Mouse (Mus musculus): ENCODE data around the gene Tmem233.

The Tmem233 gene

GRCm38 (mm10) chr5:116083081-116083480, at the start of gene Tmem233:
Gene Tmem233 (minus strand): TSS chr5:116083244.
- DNase-seq (ENCODE audit: low spot score in 2 of 2), result no peak

DNA sequence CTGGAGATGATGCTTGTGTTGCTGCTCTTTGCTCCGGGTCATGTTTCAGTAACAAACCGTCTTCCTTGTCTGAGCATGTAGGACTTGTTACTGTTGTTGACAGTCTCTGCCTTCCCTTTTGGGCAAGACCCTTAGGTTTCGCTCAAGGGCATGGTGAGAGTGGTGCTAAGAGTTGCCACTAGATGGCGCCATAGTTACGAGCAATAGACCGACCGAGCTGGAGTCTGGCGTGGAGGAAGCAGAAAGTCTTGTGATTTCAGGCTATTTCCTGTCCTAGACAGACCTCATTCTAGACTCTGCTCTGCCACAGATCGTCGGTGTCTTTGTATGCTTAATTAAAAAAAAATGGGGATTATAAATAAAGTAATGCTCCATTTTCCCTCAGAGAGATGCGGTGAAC, 40.3 kb upstream of the Tmem233 start:
- DNase-seq (ENCODE audit: low spot score in 2 of 2), result peak; percentile 52 to 80

DNA sequence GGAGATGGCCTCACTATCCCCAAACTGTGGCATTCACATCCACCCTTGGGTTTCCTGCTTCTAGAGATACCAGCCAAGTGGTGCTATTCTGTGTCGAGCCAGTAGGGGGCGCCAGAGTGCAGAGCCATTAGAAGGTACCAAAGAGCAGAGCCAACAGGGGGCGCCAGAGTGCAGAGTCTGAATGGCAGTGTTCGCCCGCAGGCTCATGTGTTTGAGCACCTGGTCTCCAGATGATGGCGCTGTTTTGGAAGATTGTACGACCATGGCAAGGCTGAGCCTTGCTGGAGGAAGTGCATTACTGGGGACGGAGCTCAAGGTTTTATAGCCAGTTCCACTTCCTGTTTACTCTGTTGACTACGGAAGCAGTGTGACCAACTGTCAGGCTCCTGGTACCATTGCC, 33.5 kb upstream of the Tmem233 start:
- peak in 1 of 2 experiments; percentile 62 for DNase-seq (ENCODE audit: low spot score in 2 of 2)

DNA sequence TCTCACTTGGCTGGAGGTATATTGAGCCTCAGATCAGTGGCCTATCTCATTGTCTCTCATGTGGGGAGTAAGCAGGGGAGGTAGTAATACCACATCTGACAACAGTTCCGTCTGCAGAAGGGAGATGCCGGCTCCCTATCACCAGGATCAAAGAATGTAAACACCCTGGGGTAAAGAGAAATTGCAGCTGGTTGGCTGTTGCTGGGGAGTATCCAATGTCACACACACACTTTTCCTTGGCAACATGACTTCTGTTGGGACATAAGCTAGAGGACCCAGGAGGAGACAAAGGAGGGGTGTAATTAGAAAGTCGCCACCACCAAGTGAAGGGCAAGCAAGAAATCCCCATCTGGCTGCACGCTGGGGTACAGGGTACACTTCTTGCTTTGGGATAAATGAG, 33.1 kb upstream of the Tmem233 start:
- DNase-seq (ENCODE audit: low spot score in 2 of 2), result peak in 1 of 2 experiments; percentile 35

DNA sequence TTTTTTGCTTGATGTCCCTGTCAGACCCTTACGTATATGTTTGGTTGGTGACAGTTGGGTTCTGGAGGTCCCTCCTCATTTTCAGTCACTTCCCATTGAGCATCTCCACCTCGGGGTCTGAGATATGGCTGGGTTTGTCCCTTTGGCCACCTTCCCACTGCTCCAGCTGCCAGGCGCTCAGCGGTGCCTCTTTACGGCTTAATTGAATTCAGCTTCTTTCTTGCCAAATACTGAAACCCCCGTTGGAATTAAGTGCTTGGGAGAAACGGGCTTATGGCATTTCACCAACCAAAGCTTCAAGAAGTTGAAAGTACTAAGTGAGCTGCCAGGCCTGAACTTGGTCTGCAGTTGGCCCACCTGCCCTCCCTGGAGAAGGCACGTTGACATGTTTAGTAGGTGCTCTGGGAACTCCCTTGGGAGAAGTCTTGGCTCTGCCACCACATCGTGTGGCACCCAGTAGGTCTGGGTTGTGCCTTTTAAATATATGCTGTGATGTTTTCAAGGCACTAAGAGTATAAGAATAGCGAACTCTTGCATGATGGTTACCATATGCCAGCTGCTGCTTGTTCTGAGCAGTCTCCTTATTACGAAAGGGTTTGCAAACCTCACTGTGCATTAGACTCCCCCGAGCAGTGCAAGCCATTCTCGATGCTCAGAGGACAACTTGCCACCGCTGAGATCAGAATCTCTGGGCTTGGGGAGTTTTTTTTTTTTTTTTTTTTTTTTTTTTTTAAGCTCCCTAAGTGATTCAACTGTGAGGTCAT, 32.2 kb upstream of the Tmem233 start:
- DNase-seq (ENCODE audit: low spot score in 2 of 2), result peak in 1 of 2 experiments; percentile 49

DNA sequence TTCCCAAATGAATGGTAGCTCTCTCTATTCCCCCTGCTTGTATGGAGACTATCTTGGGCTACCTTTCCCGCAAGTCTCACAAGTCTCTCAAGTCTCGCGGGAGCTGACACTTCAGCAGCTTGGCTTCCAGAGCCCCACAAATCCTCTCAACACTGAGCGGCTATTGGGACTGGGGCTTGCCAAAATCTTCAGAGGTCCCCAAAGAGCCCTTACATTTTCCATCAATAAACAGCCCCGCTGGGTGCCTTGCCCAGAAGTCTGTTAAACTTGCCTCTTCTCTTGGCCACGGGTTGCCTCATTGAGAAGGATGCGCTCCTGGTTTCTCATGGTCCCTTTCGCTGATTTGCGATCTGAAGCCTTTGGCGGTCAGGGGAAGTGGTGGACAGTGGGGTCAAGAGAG, 25.6 kb upstream of the Tmem233 start:
- peak in 1 of 2 experiments; percentile 52 for DNase-seq (ENCODE audit: low spot score in 2 of 2)

- DNase-seq (ENCODE audit: low spot score in 2 of 2), result no peak
Measured at GRCm38 (mm10) chr5:116084231-116084630, 1.2 kb upstream of the Tmem233 start.

- DNase-seq (ENCODE audit: low spot score in 2 of 2), result no peak
Measured at GRCm38 (mm10) chr5:116082241-116082900, 673 bp downstream of the Tmem233 start.

- DNase-seq (ENCODE audit: low spot score in 2 of 2), result no peak
Measured at GRCm38 (mm10) chr5:116081616-116082015, 1.4 kb downstream of the Tmem233 start.

DNA sequence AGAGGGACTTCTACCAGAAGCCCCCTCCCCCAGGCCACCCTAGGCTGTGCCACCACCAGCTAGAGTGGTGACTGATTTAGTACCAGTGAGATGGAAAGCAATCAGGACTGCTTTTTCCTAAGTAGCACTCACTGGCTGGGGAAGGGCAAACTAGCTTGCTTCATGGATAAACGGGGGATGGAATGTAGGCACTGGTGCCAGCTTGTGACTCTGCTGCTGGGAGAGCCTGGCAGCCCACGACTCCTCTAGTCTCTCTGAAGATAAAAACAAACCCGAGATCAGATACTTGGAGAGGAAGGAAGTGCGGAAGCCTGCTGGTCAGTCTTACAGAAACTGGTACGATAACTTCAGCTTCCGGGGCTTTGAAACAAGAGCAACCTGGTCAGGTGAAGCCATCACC, 2.3 kb downstream of the Tmem233 start:
- no peak for DNase-seq (ENCODE audit: low spot score in 2 of 2)

DNA sequence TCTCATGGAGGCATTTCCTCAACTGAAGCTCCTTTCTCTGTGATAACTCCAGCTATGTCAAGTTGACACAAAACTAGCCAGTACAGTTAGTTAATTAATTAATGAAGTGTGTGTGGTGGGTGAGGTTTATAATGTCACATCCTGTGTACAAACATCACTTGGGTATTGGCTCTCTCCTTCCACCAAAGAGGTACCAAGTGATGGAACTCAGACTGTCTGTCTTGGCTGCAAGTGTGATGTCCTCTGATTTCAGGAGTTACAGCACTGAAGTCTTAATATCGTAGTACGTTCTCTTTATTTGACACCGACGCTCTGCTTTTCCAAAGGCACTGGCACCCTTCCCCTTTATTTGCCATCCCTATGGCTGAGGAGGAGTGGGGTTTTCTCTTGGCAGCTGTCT, 13.4 kb downstream of the Tmem233 start:
- no peak for DNase-seq (ENCODE audit: low spot score in 2 of 2)

DNA sequence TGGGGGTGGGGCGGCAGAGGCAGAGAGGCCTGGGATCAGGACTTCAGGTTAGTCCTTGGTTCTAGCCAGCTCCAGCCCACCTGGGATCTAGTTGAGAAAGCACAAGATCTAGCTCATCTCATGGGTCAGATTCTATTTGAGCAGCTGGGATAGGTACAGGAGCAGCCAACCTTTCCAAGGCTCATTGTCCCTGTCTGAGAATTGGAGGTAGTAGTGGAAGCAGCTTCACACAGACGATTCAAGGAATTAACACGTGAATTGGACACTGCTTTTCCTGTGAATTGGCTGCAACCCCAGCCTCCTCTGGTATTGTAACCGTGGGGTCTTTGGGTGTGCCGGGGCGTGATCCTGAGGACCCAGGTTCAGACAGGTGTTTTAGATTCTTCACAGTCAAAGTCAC, 30.2 kb downstream of the Tmem233 start:
- no peak for DNase-seq (ENCODE audit: low spot score in 2 of 2)

GRCm38 (mm10) chr5:116052171-116052570, 30.9 kb downstream of the Tmem233 start:
- DNase-seq (ENCODE audit: low spot score in 2 of 2), result no peak

- DNase-seq (ENCODE audit: low spot score in 2 of 2), result no peak
Measured at GRCm38 (mm10) chr5:116049821-116050220, 33.2 kb downstream of the Tmem233 start.

DNA sequence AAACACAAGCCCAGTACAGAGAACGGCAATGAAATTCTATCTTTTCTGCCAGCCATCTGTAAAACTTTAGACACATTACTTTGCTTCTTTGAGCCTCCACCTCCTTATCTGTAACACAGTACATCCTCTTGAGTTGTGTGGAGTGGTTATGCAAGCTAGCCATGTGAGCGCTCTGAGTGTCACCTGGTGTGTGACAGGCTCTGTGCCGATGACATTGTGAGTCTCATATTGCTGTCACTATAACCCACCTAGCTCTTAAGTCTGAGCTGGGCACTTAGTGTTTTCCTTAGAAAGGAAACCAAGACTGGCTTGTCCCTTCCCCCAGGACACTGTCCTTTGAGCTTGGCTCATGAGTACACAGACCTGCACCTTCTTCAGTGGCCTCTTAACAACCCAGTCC, 34.7 kb downstream of the Tmem233 start:
- DNase-seq (ENCODE audit: low spot score in 2 of 2), result no peak

DNA sequence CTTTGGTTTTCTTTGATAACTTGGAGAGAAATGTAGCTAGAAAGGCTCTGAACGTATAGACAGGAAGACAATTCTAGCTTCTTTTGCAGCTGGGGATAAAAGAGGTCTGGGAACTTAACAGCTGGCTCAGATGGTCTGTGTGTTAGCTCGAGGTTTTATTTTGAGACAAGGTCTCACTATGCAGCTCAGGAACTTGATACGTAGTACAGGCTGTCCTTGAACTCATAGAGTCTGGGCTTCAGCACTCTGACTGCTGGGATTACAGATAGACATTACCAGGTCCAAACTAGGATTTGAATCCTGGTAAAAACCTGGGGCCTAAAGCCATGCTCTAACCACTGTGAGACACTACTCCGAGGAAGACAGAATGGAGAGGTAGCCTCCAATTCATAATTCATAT, 36.8 kb downstream of the Tmem233 start:
- DNase-seq (ENCODE audit: low spot score in 2 of 2), result no peak

DNA sequence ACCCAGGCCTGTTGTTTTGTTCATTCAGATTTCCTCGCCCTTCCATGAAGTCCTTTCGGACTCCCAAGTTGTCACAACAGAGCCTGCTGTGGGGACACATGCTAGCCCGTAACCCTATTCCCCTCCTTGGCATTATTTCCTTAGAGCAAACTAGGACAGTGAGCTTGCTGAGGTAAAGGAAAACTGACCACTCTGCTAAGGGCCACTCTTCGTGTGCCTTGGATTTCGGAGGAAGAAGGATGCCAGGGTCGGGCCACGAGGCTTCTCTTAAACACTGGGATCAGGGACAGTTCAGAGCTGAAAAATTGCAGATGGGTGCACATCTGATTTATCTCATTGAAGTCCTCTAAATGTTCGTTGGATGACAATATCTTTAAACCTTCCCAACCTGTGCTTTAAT, 37.5 kb downstream of the Tmem233 start:
- no peak for DNase-seq (ENCODE audit: low spot score in 2 of 2)

GRCm38 (mm10) chr5:116042241-116042640, 40.8 kb downstream of the Tmem233 start:
- no peak for DNase-seq (ENCODE audit: low spot score in 2 of 2)

- no peak for DNase-seq (ENCODE audit: low spot score in 2 of 2)
Measured at GRCm38 (mm10) chr5:116039706-116040105, 43.3 kb downstream of the Tmem233 start.

DNA sequence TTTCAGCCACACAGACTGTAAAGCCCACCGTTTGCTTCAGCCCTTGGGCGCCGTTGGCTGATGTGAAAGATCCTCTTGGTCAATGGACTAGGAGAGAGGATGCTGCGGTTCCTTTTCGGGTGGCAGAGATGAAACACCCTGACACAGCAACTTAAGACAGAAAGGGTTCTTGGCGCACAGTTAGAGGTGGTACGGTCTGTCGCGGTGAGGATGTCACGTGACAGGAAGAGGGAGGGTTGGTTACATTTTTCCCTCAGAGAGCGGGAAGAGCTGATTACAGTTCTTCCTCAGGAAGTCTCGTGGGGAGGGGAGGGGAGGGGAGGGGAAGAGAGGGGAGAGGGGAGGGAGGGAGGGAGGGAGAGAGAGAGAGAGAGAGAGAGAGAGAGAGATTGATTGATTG, 45.3 kb downstream of the Tmem233 start:
- no peak for DNase-seq (ENCODE audit: low spot score in 2 of 2)

DNA sequence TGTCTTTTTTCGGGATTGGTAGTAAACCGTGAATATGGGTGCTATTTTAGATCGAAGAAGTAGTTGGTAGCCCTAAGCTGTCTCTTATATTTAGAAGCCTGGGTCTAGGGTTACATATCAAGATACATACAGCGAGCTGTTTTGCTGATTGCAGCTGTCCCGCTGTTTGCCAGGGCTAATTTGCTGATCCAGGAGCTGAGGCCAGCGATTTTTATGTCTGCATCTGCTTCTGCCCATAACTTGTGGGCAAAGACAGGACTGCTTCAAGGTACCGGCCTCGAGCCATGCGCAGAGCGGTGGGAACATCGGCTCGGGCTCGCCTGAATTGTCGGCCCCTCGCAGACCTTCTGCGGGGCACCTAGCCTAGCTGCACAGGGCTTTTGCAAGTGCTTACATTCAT, 46.6 kb downstream of the Tmem233 start:
- DNase-seq (ENCODE audit: low spot score in 2 of 2), result no peak

DNA sequence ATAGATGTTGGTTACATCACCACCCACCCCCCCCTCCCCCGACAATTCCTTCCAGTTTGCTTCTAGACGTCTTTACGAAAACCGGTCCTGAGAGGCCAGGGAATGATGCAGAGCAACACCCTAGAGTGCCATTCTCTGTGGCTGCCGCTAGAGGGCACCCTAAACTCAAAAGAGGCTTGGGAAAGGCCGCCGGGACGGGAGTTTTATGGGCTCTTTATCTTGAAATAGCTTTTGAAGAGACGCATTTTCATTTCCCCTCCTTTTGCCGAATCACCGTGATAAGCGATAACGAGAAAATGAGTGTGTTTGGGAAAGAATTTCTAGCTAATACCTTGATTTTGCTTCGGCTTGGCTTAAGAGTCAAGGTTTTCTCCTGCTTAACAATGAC, 51.9 kb downstream of the Tmem233 start:
- peak in 1 of 2 experiments; percentile 81 for DNase-seq (ENCODE audit: low spot score in 2 of 2)

GRCm38 (mm10) chr5:116030566-116031189, 52.4 kb downstream of the Tmem233 start:
- no peak for DNase-seq (ENCODE audit: low spot score in 2 of 2)

All from urinary bladder, postnatal 4 days (tissue).